Mouse (Mus musculus): ENCODE measurements at regions not wholly inside any gene's neighbourhood (a gene's known extent, or its start where the extent isn't known, plus 50 kb on each side); places are given as distances from the start of the nearest gene placed in this dataset.

GRCm38 (mm10) chr12:78109931-78110330 is 84.1 kb upstream of the Gm6657 start:
- DNase-seq = no peak

GRCm38 (mm10) chr12:78118131-78118530 is 75.9 kb upstream of the Gm6657 start:
- no peak for DNase-seq

- DNase-seq = peak; percentile 31
Measured at GRCm38 (mm10) chr12:78119246-78119645, 74.8 kb upstream of the Gm6657 start.

DNA sequence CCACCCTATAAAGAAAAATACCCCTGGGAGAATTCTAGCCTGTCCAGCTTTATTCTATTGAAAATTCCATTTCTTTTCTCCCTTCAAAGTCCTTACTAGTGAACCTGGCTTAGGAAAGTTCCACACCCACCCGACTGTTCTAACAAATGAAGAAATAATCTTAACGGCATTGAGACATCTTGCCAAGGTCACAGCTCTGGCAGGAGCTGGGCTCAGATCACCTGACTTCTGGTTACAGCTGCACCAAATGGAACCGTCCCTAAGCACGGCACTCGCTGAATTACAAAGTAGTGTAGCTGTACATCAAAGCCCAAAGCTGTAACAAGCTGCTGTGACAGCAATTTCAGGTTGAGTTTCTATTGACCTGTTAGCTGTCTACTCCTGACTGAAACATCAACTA is 74.2 kb upstream of the Gm6657 start:
- peak; percentile 65 for DNase-seq

DNA sequence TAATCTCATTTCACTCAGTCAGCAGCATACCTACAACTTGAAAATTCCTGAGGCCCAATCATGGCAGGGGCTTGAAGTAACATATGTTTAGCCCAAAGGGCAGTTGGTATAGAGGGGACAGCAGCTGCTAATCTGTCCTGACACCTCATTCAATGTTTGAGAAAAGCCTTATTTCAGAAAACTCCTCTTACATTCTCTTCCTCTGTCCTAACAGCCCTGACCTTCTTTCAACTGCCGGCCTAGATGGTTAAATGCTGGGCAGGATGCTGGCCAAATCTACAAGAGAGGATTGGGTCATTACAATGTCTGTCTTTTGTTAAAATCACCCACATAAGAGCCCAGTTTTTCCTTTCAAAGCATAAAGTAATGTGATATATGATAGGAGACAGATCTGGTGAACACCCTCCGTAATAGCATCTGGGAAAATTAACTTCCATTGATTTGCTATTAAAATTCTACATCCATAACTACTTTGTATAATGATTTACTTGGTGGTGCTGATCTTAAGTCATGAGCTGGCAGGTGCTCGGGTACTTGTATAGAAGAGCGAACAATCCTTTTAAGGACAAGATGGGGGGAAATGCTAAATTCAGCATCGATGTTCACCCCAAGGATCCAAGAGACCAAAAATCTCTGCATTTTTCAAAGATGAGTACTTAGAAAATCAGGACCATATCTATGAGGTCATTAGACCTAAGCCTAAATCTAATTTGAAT is 64.8 kb upstream of the Gm6657 start:
- no peak for DNase-seq

DNA sequence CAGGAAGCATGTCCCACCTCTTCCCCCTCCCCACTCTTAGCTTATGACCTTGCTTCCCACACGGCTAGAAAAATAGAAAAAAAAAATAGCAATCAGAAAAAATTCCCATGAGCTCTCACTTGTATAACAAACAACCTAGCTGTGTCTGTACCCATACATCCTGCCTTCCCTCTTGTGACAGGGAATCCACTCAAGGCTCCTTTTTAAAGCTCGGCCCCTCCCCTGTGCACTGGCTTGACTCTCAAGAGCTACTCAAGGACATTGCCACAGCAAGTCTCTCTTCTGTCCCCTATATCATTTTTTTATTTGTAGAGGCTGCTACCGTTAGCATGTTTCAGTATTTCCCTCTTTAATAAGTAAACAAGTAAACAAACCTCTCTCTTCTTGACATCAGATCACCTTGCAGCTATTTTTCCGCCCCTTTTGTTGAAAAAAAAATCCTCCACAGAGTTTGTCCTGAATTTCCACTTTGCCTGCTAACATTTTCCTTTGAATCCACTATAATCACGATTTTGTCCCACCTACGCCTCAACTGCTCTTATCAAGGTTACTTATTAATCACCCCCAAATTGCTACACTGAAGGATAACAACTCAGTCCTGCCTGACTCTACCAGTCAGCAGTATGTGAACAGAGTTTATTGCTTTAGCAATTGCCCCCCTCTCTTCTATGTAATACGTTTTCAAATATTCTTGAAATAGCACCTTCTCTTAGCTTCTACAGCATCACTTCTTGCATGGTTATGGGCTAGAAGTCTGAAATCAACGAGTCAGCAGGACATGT is 61.8 kb upstream of the Gm6657 start:
- no peak for DNase-seq

- no peak for DNase-seq
Measured at GRCm38 (mm10) chr12:78133341-78133740, 60.7 kb upstream of the Gm6657 start.

DNA sequence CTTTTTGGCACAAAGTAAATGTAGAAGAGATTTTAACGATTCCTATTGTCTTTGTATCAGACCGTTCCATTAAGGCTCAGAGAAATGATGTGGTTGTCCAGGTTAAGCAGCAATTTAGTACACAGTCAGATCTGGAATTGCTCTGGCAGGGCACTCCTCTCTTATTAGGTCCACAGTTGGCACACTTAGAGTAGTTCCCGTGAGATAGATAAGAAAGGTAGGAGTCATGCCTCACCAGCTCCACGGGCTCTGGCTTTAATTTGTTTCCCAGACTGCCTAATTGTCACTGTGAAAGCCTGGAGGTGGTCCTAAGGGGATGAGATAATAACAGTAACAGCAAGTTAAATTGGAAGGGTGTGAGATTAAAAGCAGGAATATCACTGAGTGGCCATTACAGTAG is 60.1 kb upstream of the Gm6657 start:
- no peak for DNase-seq

GRCm38 (mm10) chr12:78137196-78137595 is 56.8 kb upstream of the Gm6657 start:
- no peak for DNase-seq

GRCm38 (mm10) chr12:78138467-78138866 is 55.6 kb upstream of the Gm6657 start:
- no peak for DNase-seq

Data from adrenal gland, adult 8-10 months (tissue).